Mouse (Mus musculus) mouse trophoblast stem cell (cell line): ENCODE data around the gene Rundc3b.

Source experiments
- in situ Hi-C, 2 experiments: fragments of 300-500 bp; cut with MseI, MboI; formaldehyde crosslinking; loops; 2 replicates in 1 of 2; 3 replicates in 1 of 2; pipeline ENCODE4 v1.15.1; 2025

The Rundc3b gene

DNA sequence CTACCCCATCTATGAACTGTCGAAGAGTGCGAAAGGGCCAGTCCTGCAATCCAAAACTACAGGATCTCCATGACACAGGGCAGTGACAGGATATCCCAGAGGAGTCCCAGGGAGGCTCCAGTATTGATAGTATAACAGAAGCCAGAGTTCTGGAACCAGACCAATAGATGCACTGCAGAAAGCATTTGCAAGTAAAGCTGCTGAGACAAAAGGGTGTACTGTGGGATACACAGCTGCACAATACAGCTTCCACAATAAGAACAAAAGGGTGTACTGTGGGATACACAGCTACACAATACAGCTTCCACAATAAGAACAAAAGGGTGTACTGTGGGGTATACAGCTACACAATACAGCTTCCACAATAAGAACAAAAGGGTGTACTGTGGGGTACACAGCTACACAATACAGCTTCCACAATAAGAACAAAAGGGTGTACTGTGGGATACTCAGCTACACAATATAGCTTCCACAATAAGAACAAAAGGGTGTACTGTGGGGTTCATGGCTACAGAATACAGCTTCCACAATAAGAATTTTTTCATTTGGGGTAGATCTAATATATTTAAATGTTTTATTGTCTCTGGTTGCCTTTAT is 134.0 kb downstream of the Rundc3b start:
- in situ Hi-C loops: loop anchor here (25.0 kb wide), 1 partner anchor 349 kb away; no protein-coding TSS in a partner anchor

DNA sequence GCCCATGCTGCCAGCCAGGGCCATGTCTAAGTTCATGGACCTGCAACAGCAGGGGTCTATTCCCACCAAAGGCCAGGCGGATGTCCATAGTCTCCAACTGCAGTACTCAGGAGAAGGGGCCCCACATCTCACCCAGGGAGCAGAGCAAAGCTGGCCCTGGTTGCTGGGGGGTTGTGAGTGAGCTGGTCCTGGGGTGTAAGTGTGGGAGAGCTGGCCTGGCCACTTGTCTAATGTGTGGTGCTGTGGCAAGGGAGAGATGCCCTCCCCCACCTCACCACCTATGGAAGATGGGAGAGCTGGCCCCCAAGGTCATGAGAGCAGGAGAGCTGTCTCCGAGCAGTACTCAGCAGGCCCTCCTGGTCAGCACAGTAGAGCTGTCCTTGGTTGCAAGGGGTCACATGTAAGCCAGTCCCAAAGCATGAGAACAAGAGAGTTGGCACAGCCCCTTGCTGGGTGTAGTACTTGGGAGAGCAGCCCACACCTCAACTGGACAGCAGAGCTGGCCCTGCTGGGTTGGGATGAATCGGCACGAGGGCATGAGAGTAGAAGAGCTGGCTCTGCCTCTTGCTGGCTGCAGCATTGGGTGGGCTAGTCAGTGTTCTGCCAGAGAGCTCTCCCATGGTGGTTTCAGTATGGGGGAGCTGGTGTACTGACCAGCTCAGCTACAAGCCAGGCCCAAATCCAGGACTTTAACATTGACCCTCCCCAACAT is 134.6 kb downstream of the Rundc3b start:
- in situ Hi-C loops: loop anchor here (25.0 kb wide), 1 partner anchor 349 kb away; no protein-coding TSS in a partner anchor

- in situ Hi-C loops: no loop called here
Observed at GRCm38 (mm10) chr5:8456561-8456960, 166.2 kb downstream of the Rundc3b start.

DNA sequence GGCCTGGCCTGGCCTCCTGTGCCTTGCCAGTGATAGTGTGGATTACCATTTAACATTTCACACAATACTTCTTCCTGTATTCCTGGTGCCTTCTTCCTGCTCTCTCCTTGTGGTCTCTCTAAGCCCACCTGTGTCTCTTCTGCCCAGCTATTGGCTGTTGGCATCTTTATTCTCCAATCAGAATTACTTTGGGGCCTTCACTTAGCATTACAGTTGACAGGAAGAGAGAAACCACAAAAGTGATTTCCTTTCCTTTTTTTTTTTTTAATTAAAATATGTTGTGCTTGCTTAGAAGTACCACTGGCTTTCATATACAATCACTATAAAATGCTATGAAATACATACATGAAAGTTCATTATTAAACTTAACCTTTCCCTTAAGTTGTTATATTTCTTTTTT is 167.2 kb downstream of the Rundc3b start:
- in situ Hi-C loops: no loop called here
